Mouse (Mus musculus) stomach, embryonic 15.5 days (tissue): ENCODE measurements around the gene Stk24. TPM values are rescaled to one million over a fixed set of nuclear protein-coding genes. Genes with fewer than 3 reads are reported as not detected.

Experiments used
- ATAC-seq: fragments of 200-750 bp; cut with Nextera tagmentation; 2 replicates; pipeline ENCODE4 v1.8.0; 2017; ENCODE audit warnings: low read depth, moderate number of reproducible peaks, moderate TSS enrichment; ENCODE audit not compliant: insufficient read depth, low FRiP score
- H3K27ac ChIP-seq: fragments of 300-500 bp; sonication (generic); 2 replicates; pipeline ENCODE4 v1.5.1; 2015; ENCODE audit warnings: mild to moderate bottlenecking, inconsistent platforms
- H3K27me3 ChIP-seq: fragments of 300-500 bp; sonication (generic); replicated peaks from 2 replicates; pipeline ENCODE4 v1.6.1; 2015; ENCODE audit warnings: inconsistent platforms
- H3K36me3 ChIP-seq: fragments of 300-500 bp; sonication (generic); 2 replicates; pipeline ENCODE4 v1.6.1; 2015; ENCODE audit warnings: inconsistent platforms
- H3K4me1 ChIP-seq: fragments of 300-500 bp; sonication (generic); 2 replicates; pipeline ENCODE4 v1.6.1; 2015; ENCODE audit warnings: inconsistent platforms
- H3K4me2 ChIP-seq: fragments of 300-500 bp; sonication (generic); 2 replicates; pipeline ENCODE4 v1.6.1; 2015; ENCODE audit warnings: mild to moderate bottlenecking, inconsistent platforms
- H3K4me3 ChIP-seq: fragments of 300-500 bp; sonication (generic); replicated peaks from 2 replicates; pipeline ENCODE4 v1.5.1; 2015; ENCODE audit warnings: inconsistent platforms
- H3K9ac ChIP-seq: fragments of 300-500 bp; sonication (generic); 2 replicates; pipeline ENCODE4 v1.6.1; 2015; ENCODE audit warnings: inconsistent platforms
- H3K9me3 ChIP-seq: fragments of 300-500 bp; sonication (generic); 2 replicates; pipeline ENCODE4 v1.6.1; 2016; ENCODE audit warnings: inconsistent platforms
- WGBS: fragments of 180-500 bp; shearing (Covaris S2); methylation state at CpG from one replicate; pipeline ENCODE4 v1.1.7; 2015; 5-methylcytosine and 5-hydroxymethylcytosine counted together
- polyA plus RNA-seq: library from polyadenylated mRNA; unstranded; fragments of >200 nt; fragmentation: Nextera tagmentation; extraction: Ambion mirVana; gene quantifications from 2 replicates; pipeline ENCODE4 v1.2.1, GENCODE M21; 2015

Gene Stk24
- polyA plus RNA-seq, 1 experiment from 2014 or later, result 44.5 TPM

GRCm38 (mm10) chr14:121408944-121409343 is 29.1 kb upstream of the Stk24 start:
- ATAC-seq, result no peak
- 83% methylated on average over 3 of the region's 3 CpGs for WGBS
- Histone ChIP-seq H3K27ac (no peak overlapping the region), H3K36me3 (no peaks in the 10 kb centered on the region), H3K9ac (no peak overlapping the region), H3K4me2 (no peak overlapping the region), H3K4me3 (no peak overlapping the region), H3K9me3 (no peaks in the 10 kb centered on the region), H3K27me3 (no peaks in the 10 kb centered on the region), H3K4me1 (no peaks in the 10 kb centered on the region)

- H3K4me3 ChIP-seq, result no peak overlapping the region
- no peak overlapping the region for H3K4me2 ChIP-seq
- ATAC-seq, result no peak
- no peaks in the 10 kb centered on the region for H3K4me1 ChIP-seq
- no peak overlapping the region for H3K9ac ChIP-seq
- no peaks in the 10 kb centered on the region for H3K27me3 ChIP-seq
- H3K36me3 ChIP-seq, result no peaks in the 10 kb centered on the region
- H3K9me3 ChIP-seq, result no peaks in the 10 kb centered on the region
- no peak overlapping the region for H3K27ac ChIP-seq
- WGBS, result 87% methylated on average over 7 of the region's 7 CpGs
These were observed 27.1 kb upstream of the Stk24 start for GRCm38 (mm10) chr14:121406943-121407342.

- no peak for ATAC-seq
- no peak overlapping the region for H3K9ac ChIP-seq
- H3K4me2 ChIP-seq, result peak overlapping the region; percentile 42
- H3K36me3 ChIP-seq, result no peaks in the 10 kb centered on the region
- no peaks in the 10 kb centered on the region for H3K27me3 ChIP-seq
- no peaks in the 10 kb centered on the region for H3K9me3 ChIP-seq
- H3K4me1 ChIP-seq, result no peaks in the 10 kb centered on the region
- H3K4me3 ChIP-seq, result no peak overlapping the region
- WGBS, result 43% methylated on average over 15 of the region's 15 CpGs
- no peak overlapping the region for H3K27ac ChIP-seq
These were observed 25.7 kb upstream of the Stk24 start for GRCm38 (mm10) chr14:121405546-121405945.

GRCm38 (mm10) chr14:121405120-121405519 is 25.3 kb upstream of the Stk24 start:
- H3K9ac ChIP-seq, result no peak overlapping the region
- no peak overlapping the region for H3K4me3 ChIP-seq
- no peaks in the 10 kb centered on the region for H3K9me3 ChIP-seq
- peak overlapping the region; percentile 42 for H3K4me2 ChIP-seq
- no peaks in the 10 kb centered on the region for H3K27me3 ChIP-seq
- WGBS, result 41% methylated on average over 13 of the region's 13 CpGs
- H3K4me1 ChIP-seq, result no peaks in the 10 kb centered on the region
- no peaks in the 10 kb centered on the region for H3K36me3 ChIP-seq
- H3K27ac ChIP-seq, result no peak overlapping the region
- no peak for ATAC-seq

GRCm38 (mm10) chr14:121399676-121400075 is 19.9 kb upstream of the Stk24 start:
- no peak for ATAC-seq
- H3K9ac ChIP-seq, result no peak overlapping the region
- H3K36me3 ChIP-seq, result no peaks in the 10 kb centered on the region
- no peaks in the 10 kb centered on the region for H3K27me3 ChIP-seq
- WGBS, result 80% methylated on average over 6 of the region's 6 CpGs
- no peaks in the 10 kb centered on the region for H3K9me3 ChIP-seq
- H3K4me2 ChIP-seq, result no peak overlapping the region
- H3K4me1 ChIP-seq, result no peaks in the 10 kb centered on the region
- no peak overlapping the region for H3K27ac ChIP-seq
- no peak overlapping the region for H3K4me3 ChIP-seq

- 40% methylated on average over 1 of the region's 1 CpGs for WGBS
- H3K27ac ChIP-seq, result no peak overlapping the region
- H3K9me3 ChIP-seq, result no peaks in the 10 kb centered on the region
- H3K4me2 ChIP-seq, result no peak overlapping the region
- H3K27me3 ChIP-seq, result no peaks in the 10 kb centered on the region
- no peak overlapping the region for H3K9ac ChIP-seq
- no peaks in the 10 kb centered on the region for H3K36me3 ChIP-seq
- no peaks in the 10 kb centered on the region for H3K4me1 ChIP-seq
- ATAC-seq, result no peak
- H3K4me3 ChIP-seq, result no peak overlapping the region
These were observed 17.7 kb upstream of the Stk24 start for GRCm38 (mm10) chr14:121397471-121397870.

- 82% methylated on average over 4 of the region's 4 CpGs for WGBS
These were observed 15.3 kb upstream of the Stk24 start for GRCm38 (mm10) chr14:121395125-121395524.

GRCm38 (mm10) chr14:121391927-121392326 is 12.1 kb upstream of the Stk24 start:
- Histone ChIP-seq H3K9ac (no peak overlapping the region), H3K4me3 (no peak overlapping the region), H3K36me3 (no peaks in the 10 kb centered on the region), H3K4me1 (no peaks in the 10 kb centered on the region), H3K27me3 (no peaks in the 10 kb centered on the region), H3K27ac (no peak overlapping the region), H3K4me2 (no peak overlapping the region), H3K9me3 (no peaks in the 10 kb centered on the region)
- ATAC-seq, result no peak
- 72% methylated on average over 5 of the region's 5 CpGs for whole genome bisulfite sequencing

More at GRCm38 (mm10) chr14:121395125-121395524, 15.3 kb upstream of the Stk24 start:
- Histone ChIP-seq H3K4me1 (no peaks in the 10 kb centered on the region), H3K36me3 (no peaks in the 10 kb centered on the region), H3K9me3 (no peaks in the 10 kb centered on the region), H3K4me2 (no peak overlapping the region), H3K27me3 (no peaks in the 10 kb centered on the region), H3K27ac (no peak overlapping the region), H3K9ac (no peak overlapping the region), H3K4me3 (no peak overlapping the region)
- ATAC-seq, result no peak

GRCm38 (mm10) chr14:121387760-121388159 is 7.9 kb upstream of the Stk24 start:
- no peak for ATAC-seq
- Histone ChIP-seq H3K27ac (no peak overlapping the region), H3K27me3 (no peaks in the 10 kb centered on the region), H3K9ac (no peak overlapping the region), H3K4me2 (no peak overlapping the region), H3K4me3 (no peak overlapping the region), H3K4me1 (0 out of 2 replicates have a peak, but pooled peaks cover 3% of the 10 kb centered on the region), H3K36me3 (no peaks in the 10 kb centered on the region), H3K9me3 (no peaks in the 10 kb centered on the region)
- WGBS, result 46% methylated on average over 1 of the region's 1 CpGs

GRCm38 (mm10) chr14:121385440-121385839 is 5.6 kb upstream of the Stk24 start:
- no peak for ATAC-seq
- Histone ChIP-seq H3K9me3 (no peaks in the 10 kb centered on the region), H3K4me1 (0 out of 2 replicates have a peak, but pooled peaks cover 3% of the 10 kb centered on the region), H3K4me2 (no peak overlapping the region), H3K4me3 (no peak overlapping the region), H3K9ac (no peak overlapping the region), H3K27me3 (no peaks in the 10 kb centered on the region), H3K27ac (no peak overlapping the region), H3K36me3 (no peaks in the 10 kb centered on the region)
- WGBS, result 88% methylated on average over 8 of the region's 8 CpGs

- H3K9me3 ChIP-seq, result no peaks in the 10 kb centered on the region
- H3K4me1 ChIP-seq, result peaks cover 3% of the 10 kb centered on the region; the same call in 1 of the 2 replicates
- no peak overlapping the region for H3K4me3 ChIP-seq
- H3K4me2 ChIP-seq, result no peak overlapping the region
- H3K27me3 ChIP-seq, result no peaks in the 10 kb centered on the region
- 46% methylated on average over 3 of the region's 3 CpGs for WGBS
- H3K27ac ChIP-seq, result no peak overlapping the region
- no peak for ATAC-seq
- H3K36me3 ChIP-seq, result no peaks in the 10 kb centered on the region
- H3K9ac ChIP-seq, result no peak overlapping the region
These were observed 4.0 kb upstream of the Stk24 start for GRCm38 (mm10) chr14:121383801-121384200.

GRCm38 (mm10) chr14:121379116-121379826 is 540 bp downstream of the Stk24 start:
- Histone ChIP-seq H3K4me2 (peak overlapping the region; percentile 76), H3K4me1 (peaks cover 17% of the 10 kb centered on the region), H3K4me3 (peak overlapping the region; percentile 98), H3K9me3 (no peaks in the 10 kb centered on the region), H3K9ac (peak overlapping the region; percentile 94), H3K36me3 (no peaks in the 10 kb centered on the region), H3K27ac (peak overlapping the region; percentile 97), H3K27me3 (no peaks in the 10 kb centered on the region)
- under 1% methylated on average over 40 of the region's 79 CpGs for WGBS
- ATAC-seq, result peak; percentile 93
